Mouse (Mus musculus): ENCODE measurements around the gene Ethe1. TPM values are rescaled to one million over a fixed set of nuclear protein-coding genes. Genes with fewer than 3 reads are reported as not detected.

Ethe1 gene
- polyA plus RNA-seq, 1 experiment from 2014 or later = 25.6 TPM

DNA sequence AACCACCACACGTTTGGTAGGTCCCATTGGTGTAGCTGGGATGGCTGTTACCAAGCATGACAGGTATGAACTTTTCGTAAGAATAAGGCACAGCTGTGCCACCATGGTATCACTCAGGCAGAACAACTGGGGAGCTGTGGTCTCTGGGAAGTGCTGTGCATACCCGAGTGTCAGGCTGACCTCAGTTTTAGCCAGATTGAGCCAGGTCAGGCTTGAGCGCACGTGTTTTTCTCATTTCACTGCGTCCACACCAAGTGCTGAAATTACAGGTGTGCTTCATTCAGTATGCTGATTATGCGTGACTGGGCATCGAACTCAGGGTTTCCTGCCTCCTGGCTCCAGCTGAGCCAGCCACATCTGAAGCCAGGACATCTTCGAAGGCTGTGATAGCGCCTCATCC lies 31.6 kb upstream of the Ethe1 start:
- Histone ChIP-seq H3K4me3 (replicated peaks) (no peak overlapping the region), H3K36me3 (peaks cover 81% of the 10 kb centered on the region), H3K9ac (replicated peaks) (no peak overlapping the region), H3K27me3 (no peaks in the 10 kb centered on the region), H3K27ac (no peak overlapping the region), H3K4me2 (no peak overlapping the region), H3K4me1 (replicated peaks) (no peaks in the 10 kb centered on the region), H3K9me3 (no peaks in the 10 kb centered on the region)
- no peak for ATAC-seq (ENCODE audit: insufficient number of reproducible peaks, insufficient read depth, low FRiP score, low TSS enrichment, low read depth)
- WGBS = 91% methylated on average over 10 of the region's 10 CpGs

DNA sequence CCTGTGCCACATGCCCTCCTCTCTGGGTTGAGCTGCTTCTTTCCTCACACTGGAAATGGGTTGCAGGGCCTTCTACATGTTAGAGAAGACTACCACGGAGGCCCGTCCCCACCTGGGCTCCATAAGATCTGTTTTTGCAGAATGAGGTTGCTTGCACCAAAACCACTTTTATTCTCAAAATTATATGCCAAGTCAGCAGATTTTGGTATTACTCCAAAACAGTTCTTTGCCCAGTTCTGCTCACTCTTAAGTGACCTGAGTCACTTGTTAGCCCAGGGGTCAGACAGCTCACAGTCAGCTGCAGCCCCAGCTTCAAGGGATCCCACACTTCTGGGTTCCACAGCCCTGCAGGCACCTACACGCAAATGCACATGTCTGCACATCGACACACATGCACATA lies 25.9 kb upstream of the Ethe1 start:
- no peaks in the 10 kb centered on the region for H3K9me3 ChIP-seq
- 95% methylated on average over 4 of the region's 4 CpGs for WGBS
- no peak overlapping the region for H3K9ac ChIP-seq (replicated peaks)
- H3K27ac ChIP-seq = no peak overlapping the region
- no peaks in the 10 kb centered on the region for H3K27me3 ChIP-seq
- H3K36me3 ChIP-seq = peaks cover 83% of the 10 kb centered on the region
- ATAC-seq (ENCODE audit: insufficient number of reproducible peaks, insufficient read depth, low FRiP score, low TSS enrichment, low read depth) = no peak
- H3K4me2 ChIP-seq = no peak overlapping the region
- no peak overlapping the region for H3K4me3 ChIP-seq (replicated peaks)
- no peaks in the 10 kb centered on the region for H3K4me1 ChIP-seq (replicated peaks)

- Histone ChIP-seq H3K4me2 (no peak overlapping the region), H3K9me3 (no peaks in the 10 kb centered on the region), H3K4me3 (replicated peaks) (no peak overlapping the region), H3K4me1 (replicated peaks) (no peaks in the 10 kb centered on the region), H3K27me3 (no peaks in the 10 kb centered on the region), H3K36me3 (peaks cover 97% of the 10 kb centered on the region), H3K9ac (replicated peaks) (no peak overlapping the region), H3K27ac (no peak overlapping the region)
- ATAC-seq (ENCODE audit: insufficient number of reproducible peaks, insufficient read depth, low FRiP score, low TSS enrichment, low read depth) = no peak
- WGBS = 89% methylated on average over 8 of the region's 8 CpGs
Observed at GRCm38 (mm10) chr7:24563191-24563836, 24.0 kb upstream of the Ethe1 start.

GRCm38 (mm10) chr7:24563837-24564206 lies 23.5 kb upstream of the Ethe1 start:
- 90% methylated on average over 4 of the region's 4 CpGs for WGBS
- H3K9me3 ChIP-seq = no peaks in the 10 kb centered on the region
- no peak for ATAC-seq (ENCODE audit: insufficient number of reproducible peaks, insufficient read depth, low FRiP score, low TSS enrichment, low read depth)
- no peak overlapping the region for H3K9ac ChIP-seq (replicated peaks)
- no peaks in the 10 kb centered on the region for H3K27me3 ChIP-seq
- H3K4me3 ChIP-seq (replicated peaks) = no peak overlapping the region
- H3K27ac ChIP-seq = no peak overlapping the region
- H3K36me3 ChIP-seq = peaks cover 97% of the 10 kb centered on the region
- H3K4me2 ChIP-seq = no peak overlapping the region
- no peaks in the 10 kb centered on the region for H3K4me1 ChIP-seq (replicated peaks)

- Histone ChIP-seq H3K27ac (no peak overlapping the region), H3K27me3 (no peaks in the 10 kb centered on the region), H3K36me3 (peaks cover 97% of the 10 kb centered on the region), H3K4me2 (no peak overlapping the region), H3K4me3 (replicated peaks) (no peak overlapping the region), H3K9ac (replicated peaks) (no peak overlapping the region), H3K4me1 (replicated peaks) (no peaks in the 10 kb centered on the region), H3K9me3 (no peaks in the 10 kb centered on the region)
- 64% methylated on average over 6 of the region's 6 CpGs for WGBS
- ATAC-seq (ENCODE audit: insufficient number of reproducible peaks, insufficient read depth, low FRiP score, low TSS enrichment, low read depth) = no peak
Observed at GRCm38 (mm10) chr7:24564607-24565265, 22.6 kb upstream of the Ethe1 start.

DNA sequence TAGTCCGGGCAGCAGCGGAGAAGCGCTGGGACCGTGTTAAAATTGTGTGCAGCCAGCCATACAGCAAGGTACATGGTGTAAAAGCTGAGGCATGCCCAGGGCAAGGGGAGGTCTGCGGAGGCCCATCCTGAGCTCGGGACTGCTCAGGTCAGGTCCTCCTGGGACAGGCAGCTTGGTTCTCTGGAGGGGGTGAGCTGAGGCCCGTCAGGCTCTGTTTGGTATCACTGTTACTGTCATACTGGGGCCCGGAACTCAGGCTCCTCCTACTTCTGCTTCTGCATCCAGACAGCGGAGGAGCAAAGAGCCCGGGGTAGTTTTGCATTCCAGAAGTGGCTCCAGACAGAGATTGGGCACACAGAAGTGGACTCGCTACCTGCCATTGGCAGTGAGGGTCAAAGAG lies 21.7 kb upstream of the Ethe1 start:
- Histone ChIP-seq H3K4me2 (no peak overlapping the region), H3K27me3 (no peaks in the 10 kb centered on the region), H3K36me3 (peaks cover 97% of the 10 kb centered on the region), H3K27ac (no peak overlapping the region), H3K4me1 (replicated peaks) (no peaks in the 10 kb centered on the region), H3K9ac (replicated peaks) (no peak overlapping the region), H3K4me3 (replicated peaks) (no peak overlapping the region), H3K9me3 (no peaks in the 10 kb centered on the region)
- WGBS = 95% methylated on average over 11 of the region's 11 CpGs
- no peak for ATAC-seq (ENCODE audit: insufficient number of reproducible peaks, insufficient read depth, low FRiP score, low TSS enrichment, low read depth)

GRCm38 (mm10) chr7:24566206-24566605 lies 21.1 kb upstream of the Ethe1 start:
- no peak overlapping the region for H3K4me2 ChIP-seq
- H3K36me3 ChIP-seq = peaks cover 97% of the 10 kb centered on the region
- no peak for ATAC-seq (ENCODE audit: insufficient number of reproducible peaks, insufficient read depth, low FRiP score, low TSS enrichment, low read depth)
- WGBS = 94% methylated on average over 9 of the region's 9 CpGs
- no peak overlapping the region for H3K9ac ChIP-seq (replicated peaks)
- H3K4me1 ChIP-seq (replicated peaks) = no peaks in the 10 kb centered on the region
- no peaks in the 10 kb centered on the region for H3K9me3 ChIP-seq
- no peak overlapping the region for H3K27ac ChIP-seq
- no peak overlapping the region for H3K4me3 ChIP-seq (replicated peaks)
- no peaks in the 10 kb centered on the region for H3K27me3 ChIP-seq

GRCm38 (mm10) chr7:24568512-24568911 lies 18.8 kb upstream of the Ethe1 start:
- Histone ChIP-seq H3K27ac (no peak overlapping the region), H3K36me3 (peaks cover 97% of the 10 kb centered on the region), H3K9ac (replicated peaks) (no peak overlapping the region), H3K27me3 (no peaks in the 10 kb centered on the region), H3K4me3 (replicated peaks) (no peak overlapping the region), H3K4me1 (replicated peaks) (no peaks in the 10 kb centered on the region), H3K9me3 (no peaks in the 10 kb centered on the region), H3K4me2 (no peak overlapping the region)
- no peak for ATAC-seq (ENCODE audit: insufficient number of reproducible peaks, insufficient read depth, low FRiP score, low TSS enrichment, low read depth)
- 93% methylated on average over 4 of the region's 4 CpGs for WGBS

DNA sequence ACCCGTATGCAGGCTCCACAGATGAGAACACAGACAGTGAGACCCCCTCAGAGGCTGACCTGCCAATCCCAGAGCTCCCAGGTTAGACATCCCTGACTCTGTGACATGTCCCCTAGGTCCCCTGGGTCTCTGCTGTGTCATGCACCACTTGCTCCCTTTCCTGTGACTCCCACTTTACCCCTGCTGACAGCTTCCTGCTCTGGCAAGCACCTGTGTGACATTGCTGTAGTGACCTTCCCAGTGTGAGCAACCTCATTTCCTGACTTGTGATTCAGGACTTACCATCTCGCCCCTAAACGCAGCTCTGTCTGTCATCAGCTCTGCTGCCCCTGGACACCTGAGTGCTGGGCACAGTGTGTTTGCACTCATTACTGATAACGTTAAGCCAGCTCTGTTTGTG lies 16.3 kb upstream of the Ethe1 start:
- 75% methylated on average over 4 of the region's 4 CpGs for WGBS
- H3K9ac ChIP-seq (replicated peaks) = no peak overlapping the region
- no peak overlapping the region for H3K4me3 ChIP-seq (replicated peaks)
- H3K9me3 ChIP-seq = no peaks in the 10 kb centered on the region
- peaks cover 80% of the 10 kb centered on the region for H3K36me3 ChIP-seq
- H3K4me1 ChIP-seq (replicated peaks) = no peaks in the 10 kb centered on the region
- no peaks in the 10 kb centered on the region for H3K27me3 ChIP-seq
- no peak overlapping the region for H3K27ac ChIP-seq
- H3K4me2 ChIP-seq = no peak overlapping the region
- no peak for ATAC-seq (ENCODE audit: insufficient number of reproducible peaks, insufficient read depth, low FRiP score, low TSS enrichment, low read depth)

GRCm38 (mm10) chr7:24572455-24572854 lies 14.9 kb upstream of the Ethe1 start:
- 63% methylated on average over 5 of the region's 5 CpGs for WGBS
- Histone ChIP-seq H3K4me2 (no peak overlapping the region), H3K9me3 (no peaks in the 10 kb centered on the region), H3K36me3 (peaks cover 67% of the 10 kb centered on the region), H3K4me1 (replicated peaks) (no peaks in the 10 kb centered on the region), H3K27me3 (no peaks in the 10 kb centered on the region), H3K9ac (replicated peaks) (no peak overlapping the region), H3K4me3 (replicated peaks) (no peak overlapping the region), H3K27ac (no peak overlapping the region)
- no peak for ATAC-seq (ENCODE audit: insufficient number of reproducible peaks, insufficient read depth, low FRiP score, low TSS enrichment, low read depth)

DNA sequence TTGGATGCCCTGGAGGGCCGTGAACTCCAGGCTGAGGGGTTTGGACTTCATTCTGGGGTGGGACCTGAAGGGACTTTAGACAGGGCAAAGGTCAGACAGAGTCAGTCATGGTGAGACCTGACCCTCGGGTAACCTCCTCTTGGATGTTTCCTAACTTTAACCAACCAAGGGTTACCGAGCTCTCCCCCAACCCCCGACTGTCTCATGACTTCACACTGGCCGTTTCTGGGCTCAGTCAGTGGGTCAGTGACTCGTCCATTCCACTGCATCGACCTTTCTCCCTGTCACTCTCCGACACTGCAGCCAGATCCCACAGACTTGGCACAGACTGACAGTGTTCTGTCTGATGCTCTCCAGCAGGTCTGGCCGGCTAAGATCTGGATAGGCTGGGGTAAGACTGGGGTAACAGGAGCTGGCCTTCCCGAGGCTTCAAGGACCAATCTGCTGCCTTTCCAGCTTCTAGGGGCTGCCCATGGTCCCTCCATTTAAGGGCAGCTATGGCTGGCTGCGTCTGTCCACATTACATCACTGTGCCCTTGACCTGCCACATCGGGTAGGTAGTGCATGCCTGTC lies 13.0 kb upstream of the Ethe1 start:
- no peak overlapping the region for H3K4me3 ChIP-seq (replicated peaks)
- H3K36me3 ChIP-seq = peaks cover 48% of the 10 kb centered on the region
- no peak for ATAC-seq (ENCODE audit: insufficient number of reproducible peaks, insufficient read depth, low FRiP score, low TSS enrichment, low read depth)
- H3K4me2 ChIP-seq = no peak overlapping the region
- no peaks in the 10 kb centered on the region for H3K9me3 ChIP-seq
- no peaks in the 10 kb centered on the region for H3K27me3 ChIP-seq
- H3K9ac ChIP-seq (replicated peaks) = no peak overlapping the region
- no peaks in the 10 kb centered on the region for H3K4me1 ChIP-seq (replicated peaks)
- WGBS = 63% methylated on average over 12 of the region's 12 CpGs
- no peak overlapping the region for H3K27ac ChIP-seq

DNA sequence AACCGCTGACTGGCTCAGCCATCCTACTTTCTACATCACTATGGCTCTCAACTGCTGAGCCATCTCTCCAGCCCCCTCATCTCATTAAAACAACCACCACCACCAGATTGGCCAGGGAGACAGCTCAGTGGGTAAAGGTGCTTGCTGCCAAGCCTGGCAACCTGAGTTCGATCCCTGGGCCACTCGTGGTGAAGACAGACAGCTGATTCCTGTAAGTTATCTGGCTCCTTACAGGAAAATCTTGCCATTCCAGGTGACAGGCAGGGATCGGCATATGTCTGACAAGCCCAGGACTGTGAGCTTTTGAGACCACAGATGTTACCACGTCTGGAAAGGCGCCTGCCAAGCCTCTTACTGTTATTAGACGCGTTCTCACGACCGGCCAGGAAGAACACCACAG lies 9.5 kb upstream of the Ethe1 start:
- H3K27ac ChIP-seq = no peak overlapping the region
- ATAC-seq (ENCODE audit: insufficient number of reproducible peaks, insufficient read depth, low FRiP score, low TSS enrichment, low read depth) = no peak
- H3K36me3 ChIP-seq = peaks cover 14% of the 10 kb centered on the region
- no peak overlapping the region for H3K9ac ChIP-seq (replicated peaks)
- no peak overlapping the region for H3K4me3 ChIP-seq (replicated peaks)
- 87% methylated on average over 10 of the region's 10 CpGs for WGBS
- H3K4me2 ChIP-seq = no peak overlapping the region
- H3K27me3 ChIP-seq = no peaks in the 10 kb centered on the region
- no peaks in the 10 kb centered on the region for H3K9me3 ChIP-seq
- H3K4me1 ChIP-seq (replicated peaks) = no peaks in the 10 kb centered on the region

Data from limb, embryonic 12.5 days (tissue).